Mouse (Mus musculus): ENCODE data around the gene Mdm4.

DNA sequence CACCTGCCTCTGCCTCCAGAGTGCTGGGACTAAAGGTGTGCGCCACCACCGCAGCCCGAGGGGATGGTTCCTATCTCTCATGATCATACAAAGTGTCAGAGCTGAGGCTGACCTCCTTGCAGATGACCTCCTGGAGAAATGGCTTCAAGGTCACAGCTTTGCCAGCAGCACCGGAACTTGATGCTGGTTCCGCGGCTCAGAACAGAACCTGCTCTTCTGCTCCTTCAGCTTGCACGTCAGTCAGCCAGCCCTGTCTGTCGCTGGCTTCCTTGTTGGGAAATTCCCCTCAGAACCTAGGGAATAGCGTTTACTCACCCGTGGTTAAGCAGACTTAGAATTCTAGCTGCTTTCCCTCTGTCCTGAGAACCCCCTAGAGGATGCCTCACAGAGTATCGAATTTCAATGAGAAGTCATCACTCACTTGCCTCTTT lies 19.7 kb upstream of the Mdm4 start:
- TF ChIP-seq CTCF (IDR thresholded peaks at IDR 0.05; ENCODE audit: insufficient read depth, low read length) (no peak), POLR2A (IDR thresholded peaks at IDR 0.05; ENCODE audit: borderline replicate concordance, extremely low read depth, low read depth, low read length) (no peak)

All from lung, adult 2 months (tissue).